Mouse (Mus musculus): ENCODE results near the gene Cacna2d2. TPM values are rescaled to one million over a fixed set of nuclear protein-coding genes. Genes with fewer than 3 reads are reported as not detected.

The Cacna2d2 gene
- polyA plus RNA-seq, 1 experiment from 2014 or later = 0.60 TPM

- Histone ChIP-seq H3K4me3 (ENCODE audit: low read length) (no peak overlapping the region), H3K27ac (ENCODE audit: low read length) (no peak overlapping the region), H3K36me3 (ENCODE audit: control insufficient read depth, insufficient read depth, low read length) (no peaks in the 10 kb centered on the region), H3K4me1 (replicated peaks; ENCODE audit: control insufficient read depth, insufficient read depth, low read length) (no peaks in the 10 kb centered on the region), H3K4me2 (ENCODE audit: low read depth, low read length) (no peak overlapping the region), H3K9ac (ENCODE audit: low read length) (no peak overlapping the region), H3K27me3 (ENCODE audit: control insufficient read depth, insufficient read depth, low read depth, low read length) (no peaks in the 10 kb centered on the region), H3K9me3 (ENCODE audit: control insufficient read depth, low read length) (no peaks in the 10 kb centered on the region)
- ATAC-seq (ENCODE audit: low read depth) = peak; percentile 71; the same call in 1 of the 2 replicates
- 6% methylated on average over 7 of the region's 7 CpGs for WGBS
Observed at GRCm38 (mm10) chr9:107463509-107463908, 64.1 kb downstream of the Cacna2d2 start.

GRCm38 (mm10) chr9:107464130-107464529 is 64.7 kb downstream of the Cacna2d2 start:
- no peak overlapping the region for H3K27ac ChIP-seq (ENCODE audit: low read length)
- H3K36me3 ChIP-seq (ENCODE audit: control insufficient read depth, insufficient read depth, low read length) = no peaks in the 10 kb centered on the region
- no peak overlapping the region for H3K4me3 ChIP-seq (ENCODE audit: low read length)
- H3K4me2 ChIP-seq (ENCODE audit: low read depth, low read length) = no peak overlapping the region
- H3K9ac ChIP-seq (ENCODE audit: low read length) = no peak overlapping the region
- no peaks in the 10 kb centered on the region for H3K4me1 ChIP-seq (replicated peaks; ENCODE audit: control insufficient read depth, insufficient read depth, low read length)
- 22% methylated on average over 8 of the region's 9 CpGs for WGBS
- no peaks in the 10 kb centered on the region for H3K27me3 ChIP-seq (ENCODE audit: control insufficient read depth, insufficient read depth, low read depth, low read length)
- no peak for ATAC-seq (ENCODE audit: low read depth)
- H3K9me3 ChIP-seq (ENCODE audit: control insufficient read depth, low read length) = no peaks in the 10 kb centered on the region

GRCm38 (mm10) chr9:107465657-107466056 is 66.2 kb downstream of the Cacna2d2 start:
- no peaks in the 10 kb centered on the region for H3K36me3 ChIP-seq (ENCODE audit: control insufficient read depth, insufficient read depth, low read length)
- no peak overlapping the region for H3K9ac ChIP-seq (ENCODE audit: low read length)
- no peaks in the 10 kb centered on the region for H3K4me1 ChIP-seq (replicated peaks; ENCODE audit: control insufficient read depth, insufficient read depth, low read length)
- H3K4me3 ChIP-seq (ENCODE audit: low read length) = no peak overlapping the region
- 26% methylated on average over 6 of the region's 6 CpGs for WGBS
- H3K27ac ChIP-seq (ENCODE audit: low read length) = no peak overlapping the region
- H3K9me3 ChIP-seq (ENCODE audit: control insufficient read depth, low read length) = no peaks in the 10 kb centered on the region
- H3K27me3 ChIP-seq (ENCODE audit: control insufficient read depth, insufficient read depth, low read depth, low read length) = no peaks in the 10 kb centered on the region
- H3K4me2 ChIP-seq (ENCODE audit: low read depth, low read length) = no peak overlapping the region
- ATAC-seq (ENCODE audit: low read depth) = no peak

- Histone ChIP-seq H3K9ac (ENCODE audit: low read length) (no peak overlapping the region), H3K4me2 (ENCODE audit: low read depth, low read length) (no peak overlapping the region), H3K36me3 (ENCODE audit: control insufficient read depth, insufficient read depth, low read length) (no peaks in the 10 kb centered on the region), H3K27me3 (ENCODE audit: control insufficient read depth, insufficient read depth, low read depth, low read length) (no peaks in the 10 kb centered on the region), H3K9me3 (ENCODE audit: control insufficient read depth, low read length) (no peaks in the 10 kb centered on the region), H3K4me1 (replicated peaks; ENCODE audit: control insufficient read depth, insufficient read depth, low read length) (no peaks in the 10 kb centered on the region), H3K27ac (ENCODE audit: low read length) (no peak overlapping the region), H3K4me3 (ENCODE audit: low read length) (no peak overlapping the region)
- ATAC-seq (ENCODE audit: low read depth) = no peak
- 74% methylated on average over 13 of the region's 13 CpGs for WGBS
Observed at GRCm38 (mm10) chr9:107469213-107469795, 69.9 kb downstream of the Cacna2d2 start.

GRCm38 (mm10) chr9:107470427-107470826 is 71.0 kb downstream of the Cacna2d2 start:
- Histone ChIP-seq H3K4me2 (ENCODE audit: low read depth, low read length) (no peak overlapping the region), H3K27me3 (ENCODE audit: control insufficient read depth, insufficient read depth, low read depth, low read length) (no peaks in the 10 kb centered on the region), H3K36me3 (ENCODE audit: control insufficient read depth, insufficient read depth, low read length) (no peaks in the 10 kb centered on the region), H3K27ac (ENCODE audit: low read length) (no peak overlapping the region), H3K9me3 (ENCODE audit: control insufficient read depth, low read length) (no peaks in the 10 kb centered on the region), H3K4me3 (ENCODE audit: low read length) (no peak overlapping the region), H3K4me1 (replicated peaks; ENCODE audit: control insufficient read depth, insufficient read depth, low read length) (no peaks in the 10 kb centered on the region), H3K9ac (ENCODE audit: low read length) (no peak overlapping the region)
- ATAC-seq (ENCODE audit: low read depth) = no peak
- 46% methylated on average over 15 of the region's 15 CpGs for WGBS

- 68% methylated on average over 1 of the region's 1 CpGs for WGBS
- Histone ChIP-seq H3K27ac (ENCODE audit: low read length) (no peak overlapping the region), H3K9me3 (ENCODE audit: control insufficient read depth, low read length) (no peaks in the 10 kb centered on the region), H3K4me3 (ENCODE audit: low read length) (no peak overlapping the region), H3K4me2 (ENCODE audit: low read depth, low read length) (no peak overlapping the region), H3K4me1 (replicated peaks; ENCODE audit: control insufficient read depth, insufficient read depth, low read length) (no peaks in the 10 kb centered on the region), H3K9ac (ENCODE audit: low read length) (no peak overlapping the region), H3K36me3 (ENCODE audit: control insufficient read depth, insufficient read depth, low read length) (no peaks in the 10 kb centered on the region), H3K27me3 (ENCODE audit: control insufficient read depth, insufficient read depth, low read depth, low read length) (no peaks in the 10 kb centered on the region)
- no peak for ATAC-seq (ENCODE audit: low read depth)
Observed at GRCm38 (mm10) chr9:107474016-107474415, 74.6 kb downstream of the Cacna2d2 start.

- H3K27me3 ChIP-seq (ENCODE audit: control insufficient read depth, insufficient read depth, low read depth, low read length) = no peaks in the 10 kb centered on the region
- H3K4me1 ChIP-seq (replicated peaks; ENCODE audit: control insufficient read depth, insufficient read depth, low read length) = no peaks in the 10 kb centered on the region
- ATAC-seq (ENCODE audit: low read depth) = no peak
- H3K9me3 ChIP-seq (ENCODE audit: control insufficient read depth, low read length) = no peaks in the 10 kb centered on the region
- WGBS = 38% methylated on average over 5 of the region's 5 CpGs
- no peak overlapping the region for H3K4me3 ChIP-seq (ENCODE audit: low read length)
- H3K9ac ChIP-seq (ENCODE audit: low read length) = no peak overlapping the region
- no peaks in the 10 kb centered on the region for H3K36me3 ChIP-seq (ENCODE audit: control insufficient read depth, insufficient read depth, low read length)
- no peak overlapping the region for H3K4me2 ChIP-seq (ENCODE audit: low read depth, low read length)
- no peak overlapping the region for H3K27ac ChIP-seq (ENCODE audit: low read length)
Observed at GRCm38 (mm10) chr9:107478979-107479378, 79.6 kb downstream of the Cacna2d2 start.

- no peak overlapping the region for H3K4me2 ChIP-seq (ENCODE audit: low read depth, low read length)
- no peak for ATAC-seq (ENCODE audit: low read depth)
- no peak overlapping the region for H3K4me3 ChIP-seq (ENCODE audit: low read length)
Observed at GRCm38 (mm10) chr9:107479593-107479992, 80.2 kb downstream of the Cacna2d2 start.

GRCm38 (mm10) chr9:107480477-107481069 is 81.2 kb downstream of the Cacna2d2 start:
- Histone ChIP-seq H3K9ac (ENCODE audit: low read length) (no peak overlapping the region), H3K27me3 (ENCODE audit: control insufficient read depth, insufficient read depth, low read depth, low read length) (no peaks in the 10 kb centered on the region), H3K9me3 (ENCODE audit: control insufficient read depth, low read length) (no peaks in the 10 kb centered on the region), H3K4me1 (replicated peaks; ENCODE audit: control insufficient read depth, insufficient read depth, low read length) (no peaks in the 10 kb centered on the region), H3K27ac (ENCODE audit: low read length) (no peak overlapping the region), H3K4me3 (ENCODE audit: low read length) (no peak overlapping the region), H3K4me2 (ENCODE audit: low read depth, low read length) (no peak overlapping the region), H3K36me3 (ENCODE audit: control insufficient read depth, insufficient read depth, low read length) (no peaks in the 10 kb centered on the region)
- 0 out of 2 replicates have a peak, but pooled peaks have one; percentile 15 for ATAC-seq (ENCODE audit: low read depth)
- WGBS = 23% methylated on average over 9 of the region's 9 CpGs

More at GRCm38 (mm10) chr9:107479593-107479992, 80.2 kb downstream of the Cacna2d2 start:
- Histone ChIP-seq H3K27me3 (ENCODE audit: control insufficient read depth, insufficient read depth, low read depth, low read length) (no peaks in the 10 kb centered on the region), H3K4me1 (replicated peaks; ENCODE audit: control insufficient read depth, insufficient read depth, low read length) (no peaks in the 10 kb centered on the region), H3K27ac (ENCODE audit: low read length) (no peak overlapping the region), H3K9ac (ENCODE audit: low read length) (no peak overlapping the region), H3K9me3 (ENCODE audit: control insufficient read depth, low read length) (no peaks in the 10 kb centered on the region), H3K36me3 (ENCODE audit: control insufficient read depth, insufficient read depth, low read length) (no peaks in the 10 kb centered on the region)
- WGBS = 17% methylated on average over 14 of the region's 14 CpGs
